Mouse (Mus musculus) hindbrain, embryonic 15.5 days (tissue): ENCODE data around the gene Myo18b. TPM values are rescaled to one million over a fixed set of nuclear protein-coding genes. Genes with fewer than 3 reads are reported as not detected.

Experiments used
- ATAC-seq: fragments of 200-750 bp; cut with Nextera tagmentation; 2 replicates; pipeline ENCODE4 v1.8.0; 2017; ENCODE audit warnings: low read depth, moderate number of reproducible peaks, moderate TSS enrichment; ENCODE audit not compliant: low FRiP score
- H3K27ac ChIP-seq: fragments of 300-500 bp; sonication (generic); replicated peaks from 2 replicates; pipeline ENCODE4 v1.5.1; 2015; ENCODE audit warnings: mild to moderate bottlenecking, inconsistent platforms
- H3K27me3 ChIP-seq: fragments of 300-500 bp; sonication (generic); 2 replicates; pipeline ENCODE4 v1.6.1; 2015; ENCODE audit warnings: control low read depth, inconsistent platforms
- H3K36me3 ChIP-seq: fragments of 300-500 bp; sonication (generic); 2 replicates; pipeline ENCODE4 v1.6.1; 2015; ENCODE audit warnings: control low read depth, inconsistent platforms
- H3K4me1 ChIP-seq: fragments of 300-500 bp; sonication (generic); replicated peaks from 2 replicates; pipeline ENCODE4 v1.6.1; 2015; ENCODE audit warnings: control low read depth, inconsistent platforms
- H3K4me2 ChIP-seq: fragments of 300-500 bp; sonication (generic); 2 replicates; pipeline ENCODE4 v1.6.1; 2015; ENCODE audit warnings: moderate library complexity, mild to moderate bottlenecking, inconsistent platforms
- H3K4me3 ChIP-seq: fragments of 300-500 bp; sonication (generic); 2 replicates; pipeline ENCODE4 v1.5.1; 2015; ENCODE audit warnings: mild to moderate bottlenecking, inconsistent platforms
- H3K9ac ChIP-seq: fragments of 300-500 bp; sonication (generic); 2 replicates; pipeline ENCODE4 v1.6.1; 2015; ENCODE audit warnings: inconsistent platforms
- H3K9me3 ChIP-seq: fragments of 300-500 bp; sonication (generic); 2 replicates; pipeline ENCODE4 v1.6.1; 2016; ENCODE audit warnings: control low read depth, inconsistent platforms
- WGBS: fragments of 180-500 bp; shearing (Covaris S2); methylation state at CpG from one replicate; pipeline ENCODE4 v1.1.7; 2015; 5-methylcytosine and 5-hydroxymethylcytosine counted together
- polyA plus RNA-seq: library from polyadenylated mRNA; unstranded; fragments of >200 nt; fragmentation: Nextera tagmentation; extraction: Ambion mirVana; gene quantifications from 2 replicates; pipeline ENCODE4 v1.2.1, GENCODE M21; 2015

Myo18b gene
- polyA plus RNA-seq, 1 experiment from 2014 or later: 1.0 TPM

DNA sequence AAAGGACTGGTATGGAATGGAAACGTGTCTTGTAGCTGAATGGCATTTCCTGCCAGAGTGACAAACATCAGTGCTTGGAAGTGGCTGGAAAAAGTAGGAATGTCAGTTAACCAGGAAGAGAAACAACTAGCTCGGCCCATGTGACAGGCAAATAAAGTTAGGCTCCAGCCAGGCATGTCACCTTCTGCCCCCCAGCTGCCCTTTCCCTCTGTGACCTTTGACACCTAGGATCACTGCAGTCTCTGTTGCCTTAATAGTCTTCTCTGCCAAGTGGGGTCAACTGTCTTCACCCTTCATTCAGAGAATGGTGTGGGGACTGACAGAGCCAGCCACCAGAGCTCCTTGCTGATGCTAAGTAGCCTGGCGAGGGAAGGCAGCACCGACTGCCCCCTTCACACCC is 236.9 kb downstream of the Myo18b start:
- Histone ChIP-seq H3K36me3 (no peaks in the 10 kb centered on the region), H3K9ac (no peak overlapping the region), H3K27me3 (no peaks in the 10 kb centered on the region), H3K4me1 (peaks cover 36% of the 10 kb centered on the region), H3K4me3 (no peak overlapping the region), H3K9me3 (no peaks in the 10 kb centered on the region), H3K4me2 (no peak overlapping the region), H3K27ac (no peak overlapping the region)
- 31% methylated on average over 4 of the region's 4 CpGs for WGBS
- ATAC-seq: no peak

DNA sequence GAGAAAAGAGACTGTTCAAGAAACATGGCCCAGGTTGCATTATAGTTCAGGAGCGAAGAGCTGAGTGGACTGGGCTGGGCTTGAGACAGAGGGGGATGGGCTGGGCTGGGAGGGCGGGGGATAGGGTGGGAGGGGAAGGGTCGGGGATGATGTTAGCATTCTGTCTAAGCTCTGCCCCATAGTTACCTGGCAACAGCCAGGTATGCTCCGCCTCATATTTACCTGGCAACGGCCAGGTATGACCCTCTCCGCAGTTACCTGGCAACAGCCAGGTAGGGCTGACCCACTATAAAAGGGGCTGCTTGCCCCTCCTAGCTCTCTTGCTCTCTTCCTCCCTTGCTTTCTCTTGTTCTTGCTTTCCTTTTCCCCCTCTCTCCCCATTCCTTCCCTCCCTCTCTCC is 239.4 kb downstream of the Myo18b start:
- H3K4me2 ChIP-seq: no peak overlapping the region
- H3K36me3 ChIP-seq: no peaks in the 10 kb centered on the region
- no peaks in the 10 kb centered on the region for H3K9me3 ChIP-seq
- no peak for ATAC-seq
- no peak overlapping the region for H3K27ac ChIP-seq
- no peaks in the 10 kb centered on the region for H3K27me3 ChIP-seq
- H3K4me1 ChIP-seq: peaks cover 28% of the 10 kb centered on the region
- WGBS: 10% methylated on average over 6 of the region's 6 CpGs
- no peak overlapping the region for H3K9ac ChIP-seq
- H3K4me3 ChIP-seq: no peak overlapping the region

DNA sequence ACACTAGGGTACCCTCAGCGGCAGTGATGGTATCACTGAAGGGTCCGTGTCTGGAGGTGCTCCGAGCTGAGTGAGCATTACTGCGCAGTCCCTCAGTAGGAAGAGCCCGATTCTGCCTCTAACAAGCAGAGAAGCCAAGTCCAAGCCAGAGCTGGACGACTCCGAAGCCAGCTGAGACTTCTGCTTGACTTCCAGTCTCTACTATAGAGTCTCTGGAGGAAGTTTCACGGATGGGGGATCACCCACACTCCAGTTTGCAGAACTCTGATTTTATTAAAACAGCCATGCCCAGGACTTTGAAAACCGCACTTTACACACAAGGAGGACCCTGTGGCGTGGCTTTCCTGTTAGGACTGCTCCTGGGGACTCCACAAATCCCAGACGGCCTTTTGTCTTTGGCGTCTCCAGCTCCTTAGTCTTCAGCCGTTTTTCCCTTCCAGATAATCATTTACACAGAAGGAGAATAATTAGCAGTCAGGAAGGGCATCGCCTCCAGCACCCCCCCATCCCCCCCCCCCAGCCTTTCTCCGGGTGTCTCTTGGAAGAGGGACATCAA is 240.1 kb downstream of the Myo18b start:
- Histone ChIP-seq H3K36me3 (no peaks in the 10 kb centered on the region), H3K27me3 (no peaks in the 10 kb centered on the region), H3K27ac (no peak overlapping the region), H3K9me3 (no peaks in the 10 kb centered on the region), H3K9ac (no peak overlapping the region), H3K4me2 (peak overlapping the region; percentile 53), H3K4me1 (peaks cover 28% of the 10 kb centered on the region), H3K4me3 (peak overlapping the region; percentile 23)
- ATAC-seq: peak; percentile 31; the same call in 1 of the 2 replicates
- WGBS: 2% methylated on average over 15 of the region's 15 CpGs

DNA sequence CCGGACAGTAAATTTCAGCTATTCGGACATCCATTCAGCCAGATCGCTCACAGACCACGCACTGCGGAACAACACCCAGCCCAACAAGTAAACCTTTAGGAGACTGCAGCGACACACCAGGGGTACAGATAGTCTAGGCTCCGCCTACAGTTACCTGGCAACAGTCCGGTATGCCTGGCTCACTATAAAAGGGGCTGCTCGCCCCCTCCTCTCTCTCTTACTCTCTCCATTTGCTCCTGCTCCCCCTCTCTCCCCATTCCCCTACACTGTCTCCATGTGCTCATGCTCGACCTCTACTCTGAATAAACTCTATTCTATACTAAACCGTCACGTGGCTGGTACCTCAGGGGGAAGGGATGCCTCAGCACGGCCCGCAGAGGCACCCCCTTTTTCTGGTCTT is 240.6 kb downstream of the Myo18b start:
- H3K27me3 ChIP-seq: no peaks in the 10 kb centered on the region
- 3% methylated on average over 14 of the region's 14 CpGs for WGBS
- no peak overlapping the region for H3K9ac ChIP-seq
- H3K4me1 ChIP-seq: peaks cover 27% of the 10 kb centered on the region
- peak; percentile 49; the same call in 1 of the 2 replicates for ATAC-seq
- H3K9me3 ChIP-seq: no peaks in the 10 kb centered on the region
- peak overlapping the region; percentile 53 for H3K4me2 ChIP-seq
- H3K36me3 ChIP-seq: no peaks in the 10 kb centered on the region
- H3K4me3 ChIP-seq: peak overlapping the region; percentile 23
- no peak overlapping the region for H3K27ac ChIP-seq

DNA sequence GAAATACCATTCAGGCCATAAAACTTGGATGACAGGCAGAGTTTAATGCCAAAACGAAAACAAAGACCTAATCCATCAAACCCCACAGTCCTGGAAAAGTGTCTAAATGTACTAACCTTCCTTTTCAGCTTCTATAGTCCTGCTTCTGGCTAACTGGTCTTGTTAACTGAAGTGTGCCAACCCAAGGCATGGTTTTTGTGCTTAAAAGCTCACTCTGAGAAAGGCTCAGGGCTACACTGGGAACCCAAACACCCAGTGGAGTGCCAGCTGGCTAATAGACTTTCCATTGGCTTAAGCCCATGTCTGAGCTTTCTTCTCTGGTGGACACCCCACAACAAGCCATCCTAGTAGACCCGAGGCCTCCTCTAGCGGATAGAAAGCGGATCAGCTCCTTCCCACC is 244.1 kb downstream of the Myo18b start:
- WGBS: 85% methylated on average over 4 of the region's 4 CpGs
- H3K4me3 ChIP-seq: no peak overlapping the region
- H3K27me3 ChIP-seq: no peaks in the 10 kb centered on the region
- H3K4me1 ChIP-seq: peaks cover 21% of the 10 kb centered on the region
- no peak overlapping the region for H3K4me2 ChIP-seq
- no peak for ATAC-seq
- H3K9me3 ChIP-seq: no peaks in the 10 kb centered on the region
- H3K36me3 ChIP-seq: no peaks in the 10 kb centered on the region
- no peak overlapping the region for H3K9ac ChIP-seq
- no peak overlapping the region for H3K27ac ChIP-seq

DNA sequence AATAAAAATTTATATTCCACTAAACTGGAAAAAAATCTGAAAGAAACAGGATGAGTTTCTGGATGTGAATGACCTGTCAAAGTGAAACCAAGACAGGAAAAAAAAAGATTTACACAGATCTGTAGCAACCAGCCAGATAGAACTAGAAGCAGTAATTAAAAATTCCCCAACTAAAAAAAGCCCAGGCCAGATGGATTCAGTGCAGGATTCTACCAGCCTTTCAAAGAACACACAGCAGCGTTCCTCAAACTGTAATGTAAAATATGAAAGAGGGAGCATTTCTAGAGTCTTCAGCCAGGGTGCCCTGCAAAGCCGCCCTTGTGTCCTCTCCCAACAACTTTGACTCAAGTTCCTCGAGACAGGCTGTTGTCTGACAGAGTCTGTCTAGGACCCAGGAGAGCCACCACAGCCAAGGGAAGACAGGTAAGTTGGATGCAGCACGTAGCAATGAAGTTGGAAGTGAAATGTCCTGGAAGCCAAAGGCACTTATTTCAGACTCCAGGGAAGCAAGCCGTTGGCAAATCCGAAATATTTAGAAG is 246.9 kb downstream of the Myo18b start:
- no peaks in the 10 kb centered on the region for H3K27me3 ChIP-seq
- H3K9ac ChIP-seq: no peak overlapping the region
- 86% methylated on average over 6 of the region's 6 CpGs for WGBS
- no peak overlapping the region for H3K27ac ChIP-seq
- H3K4me1 ChIP-seq: no peaks in the 10 kb centered on the region
- H3K36me3 ChIP-seq: no peaks in the 10 kb centered on the region
- H3K4me3 ChIP-seq: no peak overlapping the region
- ATAC-seq: no peak
- no peak overlapping the region for H3K4me2 ChIP-seq
- H3K9me3 ChIP-seq: no peaks in the 10 kb centered on the region

DNA sequence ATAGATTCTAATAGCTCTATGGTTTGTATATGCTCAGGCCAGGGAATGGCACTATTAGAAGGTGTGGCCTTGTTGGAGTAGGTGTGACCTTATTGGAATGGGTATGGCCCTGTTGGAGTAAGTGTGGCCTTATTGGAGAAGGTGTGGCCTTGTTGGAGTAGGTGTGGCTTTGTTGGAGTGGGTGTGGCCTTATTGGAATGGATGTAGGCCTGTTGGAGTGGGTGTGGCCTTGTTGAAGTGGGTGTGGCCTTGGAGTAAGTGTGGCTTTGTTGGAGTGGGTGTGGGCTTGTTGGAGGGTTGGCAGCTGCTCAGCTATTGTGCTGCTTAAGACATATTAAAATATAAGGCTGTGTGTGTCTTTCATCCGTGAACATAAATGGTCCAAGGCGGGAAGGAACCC is 249.3 kb downstream of the Myo18b start:
- no peaks in the 10 kb centered on the region for H3K36me3 ChIP-seq
- no peaks in the 10 kb centered on the region for H3K9me3 ChIP-seq
- H3K4me1 ChIP-seq: peaks cover 8% of the 10 kb centered on the region
- H3K9ac ChIP-seq: no peak overlapping the region
- 60% methylated on average over 2 of the region's 2 CpGs for WGBS
- H3K27me3 ChIP-seq: 0 out of 2 replicates have a peak, but pooled peaks cover 2% of the 10 kb centered on the region
- H3K4me3 ChIP-seq: no peak overlapping the region
- H3K27ac ChIP-seq: no peak overlapping the region
- no peak for ATAC-seq
- H3K4me2 ChIP-seq: no peak overlapping the region

DNA sequence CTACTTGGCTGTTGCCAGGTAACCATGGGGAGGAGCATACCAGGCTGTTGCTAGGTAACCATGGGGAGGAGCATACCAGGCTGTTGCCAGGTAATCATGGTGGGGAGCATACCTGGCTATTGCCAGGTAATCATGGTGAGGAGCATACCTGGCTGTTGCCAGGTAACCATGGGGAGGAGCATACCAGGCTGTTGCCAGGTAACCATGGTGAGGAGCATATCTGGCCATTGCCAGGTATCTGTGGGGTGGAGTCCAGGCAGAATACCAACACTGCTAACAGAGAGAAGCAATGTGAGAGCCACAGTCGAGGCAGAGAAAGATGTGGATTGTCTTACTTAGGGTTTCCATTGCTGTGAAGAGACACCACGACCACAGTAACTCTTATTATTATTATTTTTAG is 250.6 kb downstream of the Myo18b start:
- ATAC-seq: no peak
- Histone ChIP-seq H3K4me2 (no peak overlapping the region), H3K27ac (no peak overlapping the region), H3K9ac (no peak overlapping the region), H3K27me3 (0 out of 2 replicates have a peak, but pooled peaks cover 2% of the 10 kb centered on the region), H3K9me3 (no peaks in the 10 kb centered on the region), H3K36me3 (no peaks in the 10 kb centered on the region), H3K4me1 (peaks cover 16% of the 10 kb centered on the region), H3K4me3 (no peak overlapping the region)
- 82% methylated on average over 2 of the region's 2 CpGs for WGBS

DNA sequence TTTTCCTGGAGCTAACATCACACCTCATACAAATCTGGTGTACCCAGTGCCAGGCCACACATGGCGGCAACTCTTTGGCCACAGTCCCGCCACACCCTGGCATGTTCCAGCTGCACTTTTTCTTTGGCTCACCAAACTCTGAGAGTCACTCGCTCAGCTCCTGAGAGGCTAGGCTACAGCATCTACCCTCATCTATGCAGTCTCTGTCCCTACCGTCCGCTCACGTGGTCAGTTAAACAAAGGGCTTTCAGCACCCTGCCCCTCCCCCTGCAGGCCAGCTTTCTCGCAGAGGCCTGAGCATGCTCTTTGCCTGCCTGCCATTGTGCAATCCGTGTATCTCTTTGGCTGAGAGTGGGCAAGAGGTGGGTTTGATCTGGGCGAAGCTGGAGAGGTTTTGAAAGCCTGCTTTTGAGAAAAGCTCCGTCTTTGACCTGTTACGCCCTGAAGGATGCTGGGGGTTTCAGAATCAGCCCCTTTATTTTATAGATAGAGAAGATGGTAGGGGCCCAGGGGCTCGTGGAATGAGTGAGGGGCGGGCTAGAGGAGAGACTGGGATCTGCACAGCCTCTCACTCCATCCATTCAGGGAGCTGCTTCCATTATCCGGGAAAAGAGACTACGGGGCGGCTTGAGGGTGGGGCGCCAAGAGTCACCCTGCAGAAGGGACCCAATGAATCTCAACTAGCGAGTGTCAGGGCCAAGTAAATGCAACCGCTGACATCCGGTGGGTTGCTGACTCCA is 252.5 kb downstream of the Myo18b start:
- 20% methylated on average over 20 of the region's 20 CpGs for WGBS
- ATAC-seq: peak; percentile 75; the same call in 1 of the 2 replicates
- Histone ChIP-seq H3K4me3 (no peak overlapping the region), H3K9me3 (no peaks in the 10 kb centered on the region), H3K4me2 (peak overlapping the region; percentile 15; the same call in 1 of the 2 replicates), H3K27ac (peak overlapping the region; percentile 42; the same call in 1 of the 2 replicates), H3K27me3 (0 out of 2 replicates have a peak, but pooled peaks cover 2% of the 10 kb centered on the region), H3K36me3 (no peaks in the 10 kb centered on the region), H3K9ac (no peak overlapping the region), H3K4me1 (peaks cover 16% of the 10 kb centered on the region)

DNA sequence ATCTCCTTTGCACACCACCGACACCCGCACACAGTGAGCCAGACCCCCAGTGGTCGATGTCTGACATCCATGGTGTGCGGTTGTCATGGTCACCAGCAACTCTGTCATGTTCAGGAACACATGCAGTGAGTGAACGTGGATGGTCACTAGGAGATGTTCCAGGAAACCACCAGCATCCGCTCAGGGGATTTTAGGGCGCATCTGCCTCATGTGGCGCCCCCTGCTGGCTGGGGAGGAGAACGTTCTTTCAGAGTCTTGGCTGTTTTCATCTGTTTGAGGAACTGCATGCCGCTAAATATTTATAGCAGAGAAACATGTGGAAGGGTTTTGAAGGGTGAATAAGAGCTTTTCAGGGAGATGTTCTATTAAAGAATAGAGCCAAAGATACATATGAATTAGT is 253.4 kb downstream of the Myo18b start:
- Histone ChIP-seq H3K4me1 (peaks cover 16% of the 10 kb centered on the region), H3K4me3 (no peak overlapping the region), H3K36me3 (no peaks in the 10 kb centered on the region), H3K9me3 (no peaks in the 10 kb centered on the region), H3K27me3 (0 out of 2 replicates have a peak, but pooled peaks cover 2% of the 10 kb centered on the region), H3K27ac (no peak overlapping the region), H3K4me2 (no peak overlapping the region), H3K9ac (no peak overlapping the region)
- ATAC-seq: no peak
- WGBS: 49% methylated on average over 10 of the region's 10 CpGs

DNA sequence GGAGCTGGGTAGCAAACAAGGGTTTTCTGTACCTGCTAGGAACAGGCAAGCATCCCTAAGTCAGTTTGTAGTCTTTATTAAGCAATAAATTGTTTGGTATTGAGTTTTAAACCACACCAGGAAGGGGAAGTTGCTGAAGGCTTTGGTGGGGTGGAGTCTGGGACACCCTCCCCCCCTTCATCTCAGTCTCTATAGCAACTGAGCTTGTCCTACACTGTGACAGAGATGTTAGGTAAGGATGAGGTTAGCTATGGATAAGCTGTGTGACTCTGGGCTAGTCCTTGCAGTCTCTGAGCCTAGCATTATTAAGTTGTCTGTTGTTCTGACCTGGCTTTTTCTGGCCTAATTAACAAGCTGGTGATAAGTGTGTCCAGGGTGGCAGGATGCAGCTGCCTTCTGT is 254.4 kb downstream of the Myo18b start:
- Histone ChIP-seq H3K4me1 (peaks cover 16% of the 10 kb centered on the region), H3K27ac (no peak overlapping the region), H3K4me3 (no peak overlapping the region), H3K9ac (no peak overlapping the region), H3K4me2 (no peak overlapping the region), H3K27me3 (0 out of 2 replicates have a peak, but pooled peaks cover 2% of the 10 kb centered on the region), H3K36me3 (no peaks in the 10 kb centered on the region), H3K9me3 (no peaks in the 10 kb centered on the region)
- no peak for ATAC-seq

DNA sequence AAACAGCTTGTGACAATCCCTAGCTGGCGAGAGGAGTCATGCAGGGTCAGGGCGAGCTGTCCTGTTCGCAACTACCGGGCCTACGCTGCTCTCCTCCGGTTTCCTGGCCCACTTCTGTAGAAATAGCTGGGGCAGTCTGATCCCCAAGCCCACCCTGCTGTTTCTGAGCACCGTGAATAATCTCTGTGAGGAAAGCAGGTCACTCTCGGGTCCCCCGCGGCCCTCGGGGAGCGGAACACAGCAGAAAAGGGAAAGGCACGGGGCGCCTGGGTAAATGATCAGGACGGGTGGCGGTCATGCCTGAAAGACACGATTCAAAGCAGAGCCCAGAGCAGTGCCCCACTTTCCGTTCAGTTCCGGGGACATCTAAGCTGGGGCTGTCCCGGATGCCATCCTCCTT is 255.0 kb downstream of the Myo18b start:
- no peak for ATAC-seq
- 0 out of 2 replicates have a peak overlapping the region, but pooled peaks have one; percentile 7 for H3K4me2 ChIP-seq
- H3K36me3 ChIP-seq: no peaks in the 10 kb centered on the region
- H3K9ac ChIP-seq: no peak overlapping the region
- 0 out of 2 replicates have a peak, but pooled peaks cover 2% of the 10 kb centered on the region for H3K27me3 ChIP-seq
- no peak overlapping the region for H3K27ac ChIP-seq
- no peaks in the 10 kb centered on the region for H3K9me3 ChIP-seq
- 9% methylated on average over 20 of the region's 20 CpGs for WGBS
- H3K4me3 ChIP-seq: no peak overlapping the region
- peaks cover 16% of the 10 kb centered on the region for H3K4me1 ChIP-seq
